Mouse (Mus musculus): ENCODE results near the gene Gm10471. TPM values are rescaled to one million over a fixed set of nuclear protein-coding genes. Genes with fewer than 3 reads are reported as not detected.

The Gm10471 gene
- total and polyA plus RNA-seq, 2 experiments from 2014 or later, result not detected

Other genes with a start within 250 kb of the Gm10471 start
- gene Gm21663, start 146.9 kb downstream of the Gm10471 start, total RNA-seq (2014; rRNA removed; ENCODE audit: low replicate concordance), result 0.42 TPM in 1 of 2 replicates, not detected in the other
- gene Gm21663, start 146.9 kb downstream of the Gm10471 start, polyA plus RNA-seq (2015; fragmentation: Nextera tagmentation; extraction: Ambion mirVana), result not detected in 2 replicates
- gene Gm21671, start 134.9 kb downstream of the Gm10471 start, total RNA-seq (2014; rRNA removed; ENCODE audit: low replicate concordance), result not detected in 2 replicates
- not detected in 2 replicates for gene Gm21671, start 134.9 kb downstream of the Gm10471 start, polyA plus RNA-seq (2015; fragmentation: Nextera tagmentation; extraction: Ambion mirVana)
- not detected in 2 replicates for gene Gm21680, start 116.6 kb downstream of the Gm10471 start, total RNA-seq (2014; rRNA removed; ENCODE audit: low replicate concordance)
- not detected in 2 replicates for gene Gm21680, start 116.6 kb downstream of the Gm10471 start, polyA plus RNA-seq (2015; fragmentation: Nextera tagmentation; extraction: Ambion mirVana)
- gene Gm21698, start 100.6 kb downstream of the Gm10471 start, total RNA-seq (2014; rRNA removed; ENCODE audit: low replicate concordance), result not detected in 2 replicates
- 0.05 and 0.10 TPM in 2 replicates for gene Gm21698, start 100.6 kb downstream of the Gm10471 start, polyA plus RNA-seq (2015; fragmentation: Nextera tagmentation; extraction: Ambion mirVana)
- gene Gm1979, start 84.5 kb downstream of the Gm10471 start, total RNA-seq (2014; rRNA removed; ENCODE audit: low replicate concordance), result not detected in 2 replicates
- 0.05 TPM in 1 of 2 replicates, not detected in the other for gene Gm1979, start 84.5 kb downstream of the Gm10471 start, polyA plus RNA-seq (2015; fragmentation: Nextera tagmentation; extraction: Ambion mirVana)
- gene Gm5862, start 66.4 kb downstream of the Gm10471 start, total RNA-seq (2014; rRNA removed; ENCODE audit: low replicate concordance), result not detected in 2 replicates
- not detected in 2 replicates for gene Gm5862, start 66.4 kb downstream of the Gm10471 start, polyA plus RNA-seq (2015; fragmentation: Nextera tagmentation; extraction: Ambion mirVana)
- not detected in 2 replicates for gene Speer4a, start 49.7 kb downstream of the Gm10471 start, total RNA-seq (2014; rRNA removed; ENCODE audit: low replicate concordance)
- gene Speer4a, start 49.7 kb downstream of the Gm10471 start, polyA plus RNA-seq (2015; fragmentation: Nextera tagmentation; extraction: Ambion mirVana), result 0.04 TPM in 1 of 2 replicates, not detected in the other
- not detected in 2 replicates for gene Gm7347, start 30.7 kb downstream of the Gm10471 start, total RNA-seq (2014; rRNA removed; ENCODE audit: low replicate concordance)
- gene Gm7347, start 30.7 kb downstream of the Gm10471 start, polyA plus RNA-seq (2015; fragmentation: Nextera tagmentation; extraction: Ambion mirVana), result not detected in 2 replicates
- not detected in 2 replicates for gene 5031410I06Rik, start 16.1 kb upstream of the Gm10471 start, total RNA-seq (2014; rRNA removed; ENCODE audit: low replicate concordance)
- gene 5031410I06Rik, start 16.1 kb upstream of the Gm10471 start, polyA plus RNA-seq (2015; fragmentation: Nextera tagmentation; extraction: Ambion mirVana), result 0.04 TPM in 1 of 2 replicates, not detected in the other
- gene Gm10220, start 32.1 kb upstream of the Gm10471 start, total RNA-seq (2014; rRNA removed; ENCODE audit: low replicate concordance), result not detected in 2 replicates
- not detected in 2 replicates for gene Gm10220, start 32.1 kb upstream of the Gm10471 start, polyA plus RNA-seq (2015; fragmentation: Nextera tagmentation; extraction: Ambion mirVana)
- gene Gm7361, start 168.4 kb upstream of the Gm10471 start, total RNA-seq (2014; rRNA removed; ENCODE audit: low replicate concordance), result not detected in 2 replicates
- not detected in 2 replicates for gene Gm7361, start 168.4 kb upstream of the Gm10471 start, polyA plus RNA-seq (2015; fragmentation: Nextera tagmentation; extraction: Ambion mirVana)

All from heart, postnatal 0 days (tissue).